Mouse (Mus musculus): ENCODE measurements around the gene Ubfd1. TPM values are rescaled to one million over a fixed set of nuclear protein-coding genes. Genes with fewer than 3 reads are reported as not detected.

Gene Ubfd1
- polyA plus RNA-seq (2012; ENCODE audit: insufficient read depth, low replicate concordance) = 2.8 and 20.2 TPM in 2 replicates

- TF ChIP-seq FLI1 (IDR thresholded peaks at IDR 0.05; ENCODE audit: low read length) (no peak), GATA1 (IDR thresholded peaks at IDR 0.05; ENCODE audit: borderline replicate concordance, low read length) (no peak)
- no peaks in the 10 kb centered on the region for H3K9me3 ChIP-seq
- peaks cover 45% of the 10 kb centered on the region for H3K36me3 ChIP-seq (replicated peaks; ENCODE audit: low read length)
- H3K27me3 ChIP-seq (replicated peaks) = no peaks in the 10 kb centered on the region
- peak within 1 kb of the TSS; percentile 99 for H3K4me3 ChIP-seq (replicated peaks)
- peaks cover 68% of the 10 kb centered on the region for H3K4me1 ChIP-seq
Observed at GRCm38 (mm10) chr7:122066945-122067516, at the start of gene Ubfd1, which contains the start of gene Ears2. Ubfd1 (plus strand) TSS chr7:122067175. Ears2 (minus strand) TSS chr7:122067263.

DNA sequence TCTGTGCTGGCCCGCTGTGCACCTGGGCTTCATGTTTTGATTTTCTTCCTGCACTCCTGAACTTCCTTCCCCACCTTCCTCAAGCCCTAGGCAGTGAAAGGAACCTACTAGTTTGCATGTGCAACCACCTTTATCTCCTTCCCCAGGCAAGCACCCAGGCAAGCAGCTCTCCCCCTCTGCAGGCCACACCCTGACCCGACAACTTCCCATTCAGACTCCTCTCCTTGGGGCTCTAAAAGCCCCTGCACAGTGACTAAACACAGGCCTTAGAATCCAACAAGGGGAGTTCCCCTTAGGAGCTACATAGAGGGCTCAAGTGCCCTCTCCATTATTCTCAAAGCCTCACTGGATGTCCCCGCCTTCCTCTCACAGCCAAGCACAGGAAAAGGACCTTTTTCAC lies 48.7 kb upstream of the Ubfd1 start:
- no peaks in the 10 kb centered on the region for H3K27me3 ChIP-seq (replicated peaks)
- H3K4me1 ChIP-seq = peaks cover 69% of the 10 kb centered on the region
- no peaks in the 10 kb centered on the region for H3K9me3 ChIP-seq
- peaks cover 25% of the 10 kb centered on the region for H3K36me3 ChIP-seq (replicated peaks; ENCODE audit: low read length)
- TF ChIP-seq GATA1 (IDR thresholded peaks at IDR 0.05; ENCODE audit: borderline replicate concordance, low read length) = no peak
- no peak for TF ChIP-seq FLI1 (IDR thresholded peaks at IDR 0.05; ENCODE audit: low read length)
- H3K4me3 ChIP-seq (replicated peaks) = peak overlapping the region; percentile 55

DNA sequence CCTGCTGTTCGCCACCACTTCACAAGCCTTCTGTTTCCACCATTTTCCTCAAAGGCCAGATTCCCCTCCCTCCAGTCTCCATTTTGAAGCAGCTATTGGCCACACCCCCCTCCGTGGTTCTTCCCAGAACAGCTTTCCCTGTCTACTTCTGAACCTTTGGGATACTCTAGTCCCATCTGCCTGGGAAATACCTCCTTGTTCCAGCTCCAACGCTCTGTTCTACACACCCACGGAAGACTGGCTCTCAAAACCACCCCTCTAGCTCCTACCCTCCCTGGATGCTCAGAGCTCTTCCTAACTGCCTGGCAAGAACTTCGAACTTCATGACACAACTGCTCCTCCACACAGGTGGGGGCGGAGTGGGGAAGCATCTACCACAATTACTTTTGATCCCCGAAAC lies 48.0 kb upstream of the Ubfd1 start:
- TF ChIP-seq GATA1 (IDR thresholded peaks at IDR 0.05; ENCODE audit: borderline replicate concordance, low read length) = no peak
- TF ChIP-seq FLI1 (IDR thresholded peaks at IDR 0.05; ENCODE audit: low read length) = no peak
- no peaks in the 10 kb centered on the region for H3K27me3 ChIP-seq (replicated peaks)
- peak overlapping the region; percentile 55 for H3K4me3 ChIP-seq (replicated peaks)
- H3K36me3 ChIP-seq (replicated peaks; ENCODE audit: low read length) = peaks cover 20% of the 10 kb centered on the region
- no peaks in the 10 kb centered on the region for H3K9me3 ChIP-seq
- peaks cover 66% of the 10 kb centered on the region for H3K4me1 ChIP-seq

GRCm38 (mm10) chr7:122020273-122020666 lies 46.7 kb upstream of the Ubfd1 start:
- TF ChIP-seq GATA1 (IDR thresholded peaks at IDR 0.05; ENCODE audit: borderline replicate concordance, low read length) = no peak
- no peak for TF ChIP-seq FLI1 (IDR thresholded peaks at IDR 0.05; ENCODE audit: low read length)
- H3K27me3 ChIP-seq (replicated peaks) = no peaks in the 10 kb centered on the region
- peaks cover 62% of the 10 kb centered on the region for H3K4me1 ChIP-seq
- peaks cover 12% of the 10 kb centered on the region for H3K36me3 ChIP-seq (replicated peaks; ENCODE audit: low read length)
- no peaks in the 10 kb centered on the region for H3K9me3 ChIP-seq
- peak overlapping the region; percentile 98 for H3K4me3 ChIP-seq (replicated peaks)

GRCm38 (mm10) chr7:122020667-122021354 lies 46.2 kb upstream of the Ubfd1 start, which contains the start of gene Gga2:
Gga2 (minus strand) TSS chr7:122021222.
- no peak for TF ChIP-seq GATA1 (IDR thresholded peaks at IDR 0.05; ENCODE audit: borderline replicate concordance, low read length)
- TF ChIP-seq FLI1 (IDR thresholded peaks at IDR 0.05; ENCODE audit: low read length) = no peak
- peaks cover 62% of the 10 kb centered on the region for H3K4me1 ChIP-seq

GRCm38 (mm10) chr7:122022131-122022530 lies 44.8 kb upstream of the Ubfd1 start:
- Histone ChIP-seq H3K36me3 (replicated peaks; ENCODE audit: low read length) (peaks cover 4% of the 10 kb centered on the region), H3K4me3 (replicated peaks) (no peak overlapping the region), H3K4me1 (peaks cover 55% of the 10 kb centered on the region), H3K9me3 (no peaks in the 10 kb centered on the region), H3K27me3 (replicated peaks) (no peaks in the 10 kb centered on the region)
- TF ChIP-seq FLI1 (IDR thresholded peaks at IDR 0.05; ENCODE audit: low read length) (no peak), GATA1 (IDR thresholded peaks at IDR 0.05; ENCODE audit: borderline replicate concordance, low read length) (no peak)

More at GRCm38 (mm10) chr7:122020667-122021354, 46.2 kb upstream of the Ubfd1 start, which contains the start of gene Gga2:
- no peaks in the 10 kb centered on the region for H3K27me3 ChIP-seq (replicated peaks)
- H3K36me3 ChIP-seq (replicated peaks; ENCODE audit: low read length) = peaks cover 9% of the 10 kb centered on the region
- H3K4me3 ChIP-seq (replicated peaks) = peak within 1 kb of the TSS; percentile 98
- no peaks in the 10 kb centered on the region for H3K9me3 ChIP-seq

- H3K27me3 ChIP-seq (replicated peaks) = no peaks in the 10 kb centered on the region
- TF ChIP-seq GATA1 (IDR thresholded peaks at IDR 0.05; ENCODE audit: borderline replicate concordance, low read length) (no peak), FLI1 (IDR thresholded peaks at IDR 0.05; ENCODE audit: low read length) (no peak)
- H3K9me3 ChIP-seq = no peaks in the 10 kb centered on the region
- peaks cover 59% of the 10 kb centered on the region for H3K4me1 ChIP-seq
- H3K4me3 ChIP-seq (replicated peaks) = no peak overlapping the region
- peaks cover 15% of the 10 kb centered on the region for H3K36me3 ChIP-seq (replicated peaks; ENCODE audit: low read length)
Observed at GRCm38 (mm10) chr7:122033371-122033770, 33.6 kb upstream of the Ubfd1 start.

- H3K9me3 ChIP-seq = no peaks in the 10 kb centered on the region
- H3K4me3 ChIP-seq (replicated peaks) = no peak overlapping the region
- no peaks in the 10 kb centered on the region for H3K27me3 ChIP-seq (replicated peaks)
- TF ChIP-seq GATA1 (IDR thresholded peaks at IDR 0.05; ENCODE audit: borderline replicate concordance, low read length) (no peak), FLI1 (IDR thresholded peaks at IDR 0.05; ENCODE audit: low read length) (no peak)
- peaks cover 25% of the 10 kb centered on the region for H3K36me3 ChIP-seq (replicated peaks; ENCODE audit: low read length)
- H3K4me1 ChIP-seq = peaks cover 49% of the 10 kb centered on the region
Observed at GRCm38 (mm10) chr7:122034348-122034747, 32.6 kb upstream of the Ubfd1 start.

- no peak for TF ChIP-seq FLI1 (IDR thresholded peaks at IDR 0.05; ENCODE audit: low read length)
- no peak for TF ChIP-seq GATA1 (IDR thresholded peaks at IDR 0.05; ENCODE audit: borderline replicate concordance, low read length)
- peaks cover 62% of the 10 kb centered on the region for H3K36me3 ChIP-seq (replicated peaks; ENCODE audit: low read length)
- H3K4me1 ChIP-seq = peaks cover 67% of the 10 kb centered on the region
- no peak overlapping the region for H3K4me3 ChIP-seq (replicated peaks)
- H3K9me3 ChIP-seq = no peaks in the 10 kb centered on the region
- no peaks in the 10 kb centered on the region for H3K27me3 ChIP-seq (replicated peaks)
Observed at GRCm38 (mm10) chr7:122044106-122044505, 22.9 kb upstream of the Ubfd1 start.

DNA sequence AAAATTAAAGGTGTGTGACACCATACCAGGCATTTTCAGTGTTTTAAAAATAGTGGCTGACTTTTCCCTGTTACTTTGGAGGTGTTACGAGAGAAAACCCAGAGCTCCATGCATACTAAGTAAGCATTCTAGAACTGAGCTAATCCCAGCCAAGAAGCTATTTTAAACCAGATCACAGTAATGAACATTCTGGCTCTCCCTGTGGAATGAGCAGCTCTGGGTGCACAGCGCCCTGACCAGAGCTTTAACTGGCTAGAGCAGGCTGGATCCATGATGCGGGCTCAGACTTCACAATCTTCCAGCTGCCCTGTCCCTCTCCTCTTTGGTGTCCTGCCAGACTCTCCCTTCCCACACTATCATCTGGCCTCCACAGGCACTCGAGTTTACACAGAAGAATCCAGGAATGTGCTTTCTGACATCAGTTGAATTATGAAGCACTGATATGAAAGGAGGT lies 21.8 kb upstream of the Ubfd1 start:
- H3K36me3 ChIP-seq (replicated peaks; ENCODE audit: low read length) = peaks cover 54% of the 10 kb centered on the region

More for the DNA sequence above, 21.8 kb upstream of the Ubfd1 start:
- H3K27me3 ChIP-seq (replicated peaks) = no peaks in the 10 kb centered on the region
- no peaks in the 10 kb centered on the region for H3K9me3 ChIP-seq
- peaks cover 65% of the 10 kb centered on the region for H3K4me1 ChIP-seq
- TF ChIP-seq GATA1 (IDR thresholded peaks at IDR 0.05; ENCODE audit: borderline replicate concordance, low read length) (no peak), FLI1 (IDR thresholded peaks at IDR 0.05; ENCODE audit: low read length) (no peak)
- peak overlapping the region; percentile 83 for H3K4me3 ChIP-seq (replicated peaks)

All from megakaryocyte, embryonic 14.5 days (primary cell).